Mouse (Mus musculus): ENCODE results near the gene Podxl2. TPM values are rescaled to one million over a fixed set of nuclear protein-coding genes. Genes with fewer than 3 reads are reported as not detected.

The Podxl2 gene
- polyA plus RNA-seq, 1 experiment from 2014 or later = 634 TPM

DNA sequence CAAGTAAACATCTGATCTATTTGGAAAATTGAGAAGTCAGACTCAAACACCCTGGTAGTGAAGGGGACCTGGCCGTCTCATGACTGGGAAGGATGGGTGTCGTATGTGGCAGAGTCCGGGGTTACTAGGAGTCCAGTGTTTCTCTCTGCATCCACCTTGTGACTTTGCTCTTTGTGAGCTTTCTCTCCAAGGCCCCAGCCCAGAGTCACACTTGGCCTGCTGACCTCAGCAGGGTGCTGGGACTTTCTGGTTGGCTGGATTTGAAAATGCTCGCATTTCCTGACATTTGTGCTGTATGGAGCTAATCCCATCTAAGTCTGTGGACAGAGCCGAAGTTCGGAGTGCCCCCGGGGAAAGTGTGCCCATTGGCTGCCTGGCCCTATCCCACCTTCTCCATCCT is 30.2 kb upstream of the Podxl2 start:
- no peaks in the 10 kb centered on the region for H3K9me3 ChIP-seq (ENCODE audit: control insufficient read depth, low read length)
- peaks cover 15% of the 10 kb centered on the region for H3K4me1 ChIP-seq (ENCODE audit: control insufficient read depth, insufficient read depth, low read length)
- H3K36me3 ChIP-seq (ENCODE audit: control insufficient read depth, insufficient read depth, low read length) = no peaks in the 10 kb centered on the region
- no peak overlapping the region for H3K9ac ChIP-seq (replicated peaks; ENCODE audit: low read depth, low read length)
- H3K4me3 ChIP-seq (ENCODE audit: low read depth, low read length) = no peak overlapping the region
- ATAC-seq (ENCODE audit: low read depth) = no peak
- H3K4me2 ChIP-seq (ENCODE audit: low read depth, low read length) = no peak overlapping the region
- no peak overlapping the region for H3K27ac ChIP-seq (ENCODE audit: low read depth, low read length)
- no peaks in the 10 kb centered on the region for H3K27me3 ChIP-seq (ENCODE audit: control insufficient read depth, insufficient read depth, low read length)
- WGBS = 88% methylated on average over 7 of the region's 7 CpGs

DNA sequence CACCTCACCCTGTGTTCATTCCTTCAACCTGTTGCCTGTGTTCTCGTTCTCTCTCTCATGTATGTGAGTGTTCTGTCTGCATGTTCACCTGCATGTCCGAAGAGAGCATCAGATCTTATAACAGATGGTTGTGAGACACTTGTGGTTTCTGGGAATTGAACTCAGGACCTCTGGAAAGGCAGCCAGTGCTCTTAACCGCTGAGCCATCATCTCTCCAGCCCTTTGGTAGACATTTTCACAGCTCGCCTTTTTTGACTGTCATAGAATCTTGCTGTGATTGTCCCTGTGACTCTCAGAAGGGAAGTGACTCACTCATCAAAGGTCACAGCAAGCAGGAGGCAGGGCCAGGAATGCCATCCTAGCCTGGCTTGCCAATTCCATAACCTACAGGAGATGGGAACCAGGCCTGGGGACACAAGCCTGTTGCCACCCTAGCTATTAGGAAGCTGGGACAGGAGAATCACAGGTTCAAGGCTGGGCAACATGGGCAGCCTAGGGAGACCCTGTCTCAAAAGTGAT is 29.7 kb upstream of the Podxl2 start:
- Histone ChIP-seq H3K9me3 (ENCODE audit: control insufficient read depth, low read length) (no peaks in the 10 kb centered on the region), H3K27ac (ENCODE audit: low read depth, low read length) (no peak overlapping the region), H3K27me3 (ENCODE audit: control insufficient read depth, insufficient read depth, low read length) (no peaks in the 10 kb centered on the region), H3K4me1 (ENCODE audit: control insufficient read depth, insufficient read depth, low read length) (peaks cover 15% of the 10 kb centered on the region), H3K9ac (replicated peaks; ENCODE audit: low read depth, low read length) (no peak overlapping the region), H3K4me3 (ENCODE audit: low read depth, low read length) (no peak overlapping the region), H3K36me3 (ENCODE audit: control insufficient read depth, insufficient read depth, low read length) (no peaks in the 10 kb centered on the region), H3K4me2 (ENCODE audit: low read depth, low read length) (no peak overlapping the region)
- 90% methylated on average over 4 of the region's 4 CpGs for WGBS
- ATAC-seq (ENCODE audit: low read depth) = no peak

DNA sequence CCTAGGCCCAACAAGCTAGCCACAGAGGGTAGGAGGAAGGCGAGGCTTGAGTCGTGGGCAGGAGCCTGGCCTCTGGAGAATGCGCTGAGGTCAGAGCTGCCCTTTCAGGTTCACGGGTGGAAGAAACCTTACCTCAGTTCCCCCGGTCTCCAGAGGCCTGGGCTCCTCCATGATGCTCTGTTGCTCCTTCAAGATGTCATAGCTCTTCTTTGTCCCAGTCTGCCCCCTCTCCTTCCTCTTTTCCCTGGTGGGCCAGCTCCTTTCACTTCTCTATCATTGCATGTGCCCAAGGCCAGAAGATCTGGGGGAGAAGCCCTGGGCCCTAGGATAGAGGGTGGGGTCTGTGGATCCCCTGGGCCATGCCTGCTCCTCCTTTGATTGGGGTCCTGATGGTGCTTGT is 28.9 kb upstream of the Podxl2 start:
- Histone ChIP-seq H3K4me2 (ENCODE audit: low read depth, low read length) (peak overlapping the region; percentile 98; the same call in 1 of the 2 replicates), H3K36me3 (ENCODE audit: control insufficient read depth, insufficient read depth, low read length) (no peaks in the 10 kb centered on the region), H3K4me1 (ENCODE audit: control insufficient read depth, insufficient read depth, low read length) (peaks cover 15% of the 10 kb centered on the region), H3K27me3 (ENCODE audit: control insufficient read depth, insufficient read depth, low read length) (no peaks in the 10 kb centered on the region), H3K9me3 (ENCODE audit: control insufficient read depth, low read length) (no peaks in the 10 kb centered on the region), H3K27ac (ENCODE audit: low read depth, low read length) (no peak overlapping the region), H3K9ac (replicated peaks; ENCODE audit: low read depth, low read length) (no peak overlapping the region), H3K4me3 (ENCODE audit: low read depth, low read length) (no peak overlapping the region)
- WGBS = 85% methylated on average over 5 of the region's 5 CpGs
- ATAC-seq (ENCODE audit: low read depth) = no peak

DNA sequence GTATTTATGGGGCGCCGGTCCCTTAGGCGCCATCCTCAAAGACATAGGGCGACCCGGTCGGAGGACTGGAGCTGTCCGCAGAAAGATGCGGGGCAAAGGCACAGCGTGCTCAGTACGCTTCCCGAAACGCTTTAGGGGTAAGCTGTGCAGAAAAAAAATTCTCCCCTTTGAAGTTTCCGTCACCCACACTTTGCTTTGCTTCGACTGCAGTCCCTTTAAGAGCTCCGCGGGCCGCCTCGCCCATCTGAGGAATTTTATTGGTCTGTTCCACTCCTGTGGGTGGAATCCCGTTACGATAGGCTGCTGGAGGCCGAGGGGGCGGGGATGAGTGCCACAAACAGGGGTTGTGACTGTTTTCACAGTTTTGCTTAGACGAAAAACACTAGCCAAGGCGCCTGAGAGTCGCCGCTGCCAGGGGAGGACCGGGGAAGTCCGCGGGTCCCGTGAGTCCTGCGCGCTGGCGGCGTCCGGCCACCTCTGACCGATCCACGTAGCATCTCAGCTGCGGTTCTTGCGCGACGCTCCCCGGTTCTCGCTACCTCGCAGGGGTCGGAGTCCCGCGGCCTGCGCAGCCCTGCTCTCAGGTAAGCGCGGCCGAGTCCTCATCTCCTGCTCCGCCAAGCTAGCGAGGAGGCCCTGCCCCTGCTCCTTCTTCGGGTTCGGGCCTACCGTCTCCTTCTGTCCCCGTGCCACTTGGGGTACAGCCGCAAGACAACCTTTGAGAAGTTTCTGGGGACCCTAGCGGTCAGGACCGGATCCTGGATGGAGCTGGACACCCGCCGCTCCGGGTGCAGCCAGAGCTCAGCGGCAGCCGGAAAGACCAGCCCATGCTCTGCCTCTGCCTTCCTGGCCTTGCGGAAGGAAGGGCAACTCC is 27.3 kb upstream of the Podxl2 start, which contains the start of gene Tpra1:
Tpra1 (plus strand) TSS at position 305 of the 874 bp plus-strand sequence.
- peak within 1 kb of the TSS; percentile 61 for H3K27ac ChIP-seq (ENCODE audit: low read depth, low read length)
- WGBS = under 1% methylated on average over 65 of the region's 66 CpGs

DNA sequence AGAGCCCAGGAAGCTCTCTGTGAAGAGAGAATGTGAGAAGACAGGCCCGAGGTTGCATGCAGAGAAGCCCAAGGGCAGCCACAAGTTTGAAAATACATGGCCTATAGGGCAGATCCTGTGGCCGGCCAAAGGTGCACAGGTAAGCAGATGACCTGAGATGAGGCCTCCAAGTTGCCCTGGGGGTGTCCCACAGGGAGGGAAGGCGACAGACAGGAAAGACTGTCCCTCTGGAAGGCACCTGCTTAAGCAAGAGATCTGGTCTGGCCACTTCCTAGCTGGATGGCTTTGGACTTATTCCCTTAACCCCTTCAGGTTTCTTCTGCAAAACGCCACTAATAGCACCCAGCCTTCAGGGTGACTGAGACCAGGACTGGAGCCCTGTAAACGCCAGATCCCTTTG is 26.6 kb upstream of the Podxl2 start:
- peak overlapping the region; percentile 55 for H3K27ac ChIP-seq (ENCODE audit: low read depth, low read length)
- H3K9me3 ChIP-seq (ENCODE audit: control insufficient read depth, low read length) = no peaks in the 10 kb centered on the region
- H3K4me2 ChIP-seq (ENCODE audit: low read depth, low read length) = peak overlapping the region; percentile 98
- WGBS = 9% methylated on average over 5 of the region's 5 CpGs
- no peaks in the 10 kb centered on the region for H3K36me3 ChIP-seq (ENCODE audit: control insufficient read depth, insufficient read depth, low read length)
- peak overlapping the region; percentile 72 for H3K4me3 ChIP-seq (ENCODE audit: low read depth, low read length)
- peak overlapping the region; percentile 60 for H3K9ac ChIP-seq (replicated peaks; ENCODE audit: low read depth, low read length)
- ATAC-seq (ENCODE audit: low read depth) = no peak
- H3K4me1 ChIP-seq (ENCODE audit: control insufficient read depth, insufficient read depth, low read length) = peaks cover 18% of the 10 kb centered on the region
- H3K27me3 ChIP-seq (ENCODE audit: control insufficient read depth, insufficient read depth, low read length) = no peaks in the 10 kb centered on the region

More for the DNA sequence above, 27.3 kb upstream of the Podxl2 start, which contains the start of gene Tpra1:
- no peaks in the 10 kb centered on the region for H3K36me3 ChIP-seq (ENCODE audit: control insufficient read depth, insufficient read depth, low read length)
- ATAC-seq (ENCODE audit: low read depth) = peak; percentile 91
- peak within 1 kb of the TSS; percentile 72 for H3K4me3 ChIP-seq (ENCODE audit: low read depth, low read length)
- no peaks in the 10 kb centered on the region for H3K9me3 ChIP-seq (ENCODE audit: control insufficient read depth, low read length)
- no peaks in the 10 kb centered on the region for H3K27me3 ChIP-seq (ENCODE audit: control insufficient read depth, insufficient read depth, low read length)
- H3K9ac ChIP-seq (replicated peaks; ENCODE audit: low read depth, low read length) = peak within 1 kb of the TSS; percentile 74
- peaks cover 19% of the 10 kb centered on the region for H3K4me1 ChIP-seq (ENCODE audit: control insufficient read depth, insufficient read depth, low read length)
- peak within 1 kb of the TSS; percentile 98 for H3K4me2 ChIP-seq (ENCODE audit: low read depth, low read length)

DNA sequence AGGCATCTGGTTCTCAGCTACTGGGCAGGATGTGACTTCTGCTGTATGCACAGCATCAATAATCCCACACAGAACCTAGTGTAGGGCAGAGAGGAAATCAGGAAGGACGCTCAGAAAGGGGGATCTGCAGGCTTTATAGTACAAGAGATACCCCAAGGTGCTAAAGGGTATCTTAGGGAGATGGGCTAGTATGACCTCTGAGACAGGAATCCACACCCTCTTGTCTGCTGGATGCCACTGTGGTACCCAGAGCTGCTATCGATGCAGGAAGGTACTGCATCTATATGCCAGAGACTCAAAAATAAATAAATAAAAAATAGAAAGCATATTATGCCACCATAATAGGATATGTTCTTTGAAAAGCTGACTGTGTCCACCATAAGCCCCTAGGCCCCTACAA is 24.8 kb upstream of the Podxl2 start:
- no peak overlapping the region for H3K4me3 ChIP-seq (ENCODE audit: low read depth, low read length)
- H3K9ac ChIP-seq (replicated peaks; ENCODE audit: low read depth, low read length) = no peak overlapping the region
- 90% methylated on average over 2 of the region's 2 CpGs for WGBS
- ATAC-seq (ENCODE audit: low read depth) = no peak
- H3K27me3 ChIP-seq (ENCODE audit: control insufficient read depth, insufficient read depth, low read length) = no peaks in the 10 kb centered on the region
- peaks cover 17% of the 10 kb centered on the region for H3K4me1 ChIP-seq (ENCODE audit: control insufficient read depth, insufficient read depth, low read length)
- H3K9me3 ChIP-seq (ENCODE audit: control insufficient read depth, low read length) = no peaks in the 10 kb centered on the region
- H3K27ac ChIP-seq (ENCODE audit: low read depth, low read length) = no peak overlapping the region
- H3K4me2 ChIP-seq (ENCODE audit: low read depth, low read length) = no peak overlapping the region
- H3K36me3 ChIP-seq (ENCODE audit: control insufficient read depth, insufficient read depth, low read length) = no peaks in the 10 kb centered on the region

DNA sequence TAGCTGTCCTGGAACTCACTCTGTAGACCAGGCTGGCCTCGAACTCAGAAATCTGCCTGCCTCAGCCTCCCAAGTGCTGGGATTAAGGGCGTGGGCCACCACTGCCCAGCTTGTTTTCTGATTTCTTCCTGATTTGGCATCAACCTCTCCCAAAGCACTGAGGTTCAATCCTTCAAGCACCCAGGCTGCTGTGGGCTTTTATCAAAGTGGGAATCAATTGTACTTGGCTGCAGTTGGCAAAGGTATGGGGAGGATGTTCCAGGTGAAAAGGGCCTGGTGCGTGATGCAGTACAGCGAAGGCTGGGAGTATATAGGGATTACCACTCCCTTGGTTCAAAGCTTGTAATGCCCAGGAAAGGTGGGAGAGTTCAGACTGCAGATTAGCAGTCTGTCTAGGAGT is 24.2 kb upstream of the Podxl2 start:
- 60% methylated on average over 4 of the region's 4 CpGs for WGBS
- Histone ChIP-seq H3K27ac (ENCODE audit: low read depth, low read length) (no peak overlapping the region), H3K9ac (replicated peaks; ENCODE audit: low read depth, low read length) (no peak overlapping the region), H3K4me3 (ENCODE audit: low read depth, low read length) (peak overlapping the region; percentile 47; the same call in 1 of the 2 replicates), H3K36me3 (ENCODE audit: control insufficient read depth, insufficient read depth, low read length) (no peaks in the 10 kb centered on the region), H3K4me2 (ENCODE audit: low read depth, low read length) (peak overlapping the region; percentile 86), H3K9me3 (ENCODE audit: control insufficient read depth, low read length) (no peaks in the 10 kb centered on the region), H3K27me3 (ENCODE audit: control insufficient read depth, insufficient read depth, low read length) (no peaks in the 10 kb centered on the region), H3K4me1 (ENCODE audit: control insufficient read depth, insufficient read depth, low read length) (peaks cover 17% of the 10 kb centered on the region)
- no peak for ATAC-seq (ENCODE audit: low read depth)

DNA sequence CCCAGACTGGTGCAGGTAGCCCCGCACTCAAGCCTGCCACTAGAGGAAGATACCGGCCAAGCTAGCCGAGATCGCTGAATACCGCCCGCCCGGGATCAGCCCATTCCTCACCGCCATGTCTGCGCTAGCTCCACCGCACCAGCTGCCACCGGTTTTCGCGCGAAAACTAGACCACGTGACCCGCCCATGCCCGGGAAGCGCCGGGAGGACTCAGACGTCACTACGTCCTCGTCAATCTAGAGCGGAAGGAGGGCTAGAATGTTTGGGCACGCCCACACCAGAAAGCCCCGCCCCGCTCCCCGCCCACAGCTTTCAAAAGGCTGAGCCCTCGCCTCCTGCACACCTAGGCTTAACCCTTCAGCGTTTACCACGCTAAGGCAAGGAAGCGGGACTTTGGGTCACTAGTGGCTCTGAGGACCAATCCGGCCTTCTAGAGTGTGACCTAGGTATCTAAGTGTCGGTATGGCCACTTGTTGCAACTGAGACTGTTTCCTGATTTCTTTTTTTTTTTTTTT is 23.7 kb upstream of the Podxl2 start, which contains the start of gene Mcm2:
Mcm2 (minus strand) TSS at position 247 of the 515 bp plus-strand sequence.
- Histone ChIP-seq H3K27me3 (ENCODE audit: control insufficient read depth, insufficient read depth, low read length) (no peaks in the 10 kb centered on the region), H3K9ac (replicated peaks; ENCODE audit: low read depth, low read length) (peak within 1 kb of the TSS; percentile 61), H3K27ac (ENCODE audit: low read depth, low read length) (peak within 1 kb of the TSS; percentile 73), H3K9me3 (ENCODE audit: control insufficient read depth, low read length) (no peaks in the 10 kb centered on the region), H3K4me1 (ENCODE audit: control insufficient read depth, insufficient read depth, low read length) (peaks cover 17% of the 10 kb centered on the region), H3K36me3 (ENCODE audit: control insufficient read depth, insufficient read depth, low read length) (no peaks in the 10 kb centered on the region), H3K4me2 (ENCODE audit: low read depth, low read length) (peak within 1 kb of the TSS; percentile 86), H3K4me3 (ENCODE audit: low read depth, low read length) (peak within 1 kb of the TSS; percentile 47)
- under 1% methylated on average over 33 of the region's 33 CpGs for WGBS
- peak; percentile 77 for ATAC-seq (ENCODE audit: low read depth)

DNA sequence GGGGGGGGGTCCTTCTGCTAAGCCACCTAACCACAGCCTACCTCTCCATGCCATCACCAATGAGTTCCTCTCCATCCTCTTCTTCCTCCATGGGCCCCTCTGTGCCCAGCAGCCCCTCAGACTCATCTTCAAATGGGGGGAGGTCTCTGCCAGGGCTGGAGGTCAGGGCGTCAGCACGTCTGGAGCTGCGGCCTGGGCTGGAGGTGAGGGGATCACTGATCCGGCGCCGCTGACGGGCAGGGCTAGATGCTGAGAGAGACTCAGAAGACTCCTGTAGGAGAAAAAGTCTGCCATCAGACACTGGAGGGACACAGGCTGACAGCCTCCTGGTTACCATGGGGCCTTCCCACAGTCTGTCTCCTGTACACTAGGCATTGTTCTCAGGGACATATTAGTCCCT is 22.4 kb upstream of the Podxl2 start:
- Histone ChIP-seq H3K9me3 (ENCODE audit: control insufficient read depth, low read length) (no peaks in the 10 kb centered on the region), H3K27ac (ENCODE audit: low read depth, low read length) (no peak overlapping the region), H3K9ac (replicated peaks; ENCODE audit: low read depth, low read length) (no peak overlapping the region), H3K4me1 (ENCODE audit: control insufficient read depth, insufficient read depth, low read length) (peaks cover 9% of the 10 kb centered on the region; the same call in 1 of the 2 replicates), H3K4me2 (ENCODE audit: low read depth, low read length) (peak overlapping the region; percentile 16; the same call in 1 of the 2 replicates), H3K4me3 (ENCODE audit: low read depth, low read length) (no peak overlapping the region), H3K36me3 (ENCODE audit: control insufficient read depth, insufficient read depth, low read length) (0 out of 2 replicates have a peak, but pooled peaks cover 6% of the 10 kb centered on the region), H3K27me3 (ENCODE audit: control insufficient read depth, insufficient read depth, low read length) (no peaks in the 10 kb centered on the region)
- ATAC-seq (ENCODE audit: low read depth) = no peak
- whole genome bisulfite sequencing = 70% methylated on average over 7 of the region's 7 CpGs

Measured in neural tube, embryonic 14.5 days (tissue).